Comparison of ENCODE assay signal across 11 mouse cellular contexts in the genomic region with DNA sequence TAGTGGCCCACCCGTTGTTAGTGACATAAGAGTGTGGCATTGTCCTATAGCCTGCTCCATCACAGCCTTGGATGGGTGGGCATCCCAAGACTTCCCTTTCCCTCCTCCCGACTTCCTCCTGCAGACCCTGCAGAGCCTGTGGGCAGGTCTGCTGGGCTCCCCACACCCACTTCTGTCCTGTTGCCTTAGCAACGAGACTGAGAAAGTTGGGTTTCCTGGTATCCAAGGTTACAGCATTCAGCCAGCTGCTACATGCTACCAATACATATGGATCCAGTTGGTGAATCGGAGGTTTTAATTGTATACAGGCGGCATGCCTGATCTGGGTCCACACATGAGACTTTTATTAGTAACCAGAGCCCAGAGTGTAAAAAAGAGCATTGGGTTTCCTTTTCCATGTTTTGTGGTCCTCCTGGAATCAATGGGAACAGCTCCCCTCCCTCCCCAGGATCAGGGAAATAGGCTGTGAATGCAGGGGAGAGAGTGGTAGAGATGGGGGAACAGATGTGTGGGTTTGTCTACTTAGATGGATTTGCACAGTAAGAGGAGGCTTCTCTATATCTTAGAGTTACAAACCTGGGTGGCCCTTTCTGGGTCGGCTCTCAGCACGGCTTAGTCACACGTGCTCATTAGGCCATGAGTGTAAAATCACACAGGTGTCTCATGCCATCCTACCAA. TPM values are rescaled to one million over a fixed set of nuclear protein-coding genes. Genes with fewer than 3 reads are reported as not detected.
A peak's percentile ranks its signal among the peaks of the same experiment; 100 is the strongest.
DNase-seq lines count a peak whose midpoint lies in the region; ATAC-seq and TF ChIP-seq lines count a peak whose summit lies in the region.
"Had no signal": no experiment of that assay in that cellular context is flagged by ENCODE, and none has a peak within 500 bp of the region (broad histone marks: within the 10 kb centered on the region; RNA-seq: fewer than 3 reads in every experiment).

No protein-coding gene starts in this region.

- peak; percentile 94 for ATAC-seq in hindbrain, embryonic 13.5 days (ENCODE audit: low FRiP score)
- ATAC-seq in limb, embryonic 14.5 days (ENCODE audit: low FRiP score, low read depth): peak; percentile 92
- no peak for ATAC-seq in granulocyte monocyte progenitor cell, adult 5-6 weeks (replicated peaks; ENCODE audit: poor library complexity, severe bottlenecking)

- 45% methylated on average over 8 of the region's 8 CpGs for WGBS in hindbrain, embryonic 13.5 days
- WGBS in limb, embryonic 14.5 days: 18% methylated on average over 8 of the region's 8 CpGs

- 0 out of 2 replicates have a peak, but pooled peaks cover 3% of the 10 kb centered on the region for H3K9me3 ChIP-seq in hindbrain, embryonic 13.5 days
- peaks cover 6% of the 10 kb centered on the region; the same call in 1 of the 2 replicates for H3K9me3 ChIP-seq in limb, embryonic 14.5 days (ENCODE audit: control insufficient read depth, low read length)
- H3K9me3 ChIP-seq: heart, embryonic 15.5 days; stomach, embryonic 15.5 days had no signal

- no peak overlapping the region for H3K4me3 ChIP-seq in hindbrain, embryonic 13.5 days
- H3K4me3 ChIP-seq in limb, embryonic 14.5 days (replicated peaks; ENCODE audit: low read length): no peak overlapping the region
- H3K4me3 ChIP-seq: heart, embryonic 15.5 days; stomach, embryonic 15.5 days had no signal

- peak overlapping the region; percentile 67 for H3K27ac ChIP-seq in hindbrain, embryonic 13.5 days
- H3K27ac ChIP-seq in limb, embryonic 14.5 days (replicated peaks; ENCODE audit: low read depth, low read length): peak overlapping the region; percentile 55; the same call in 1 of the 2 replicates
- H3K27ac ChIP-seq: heart, embryonic 15.5 days; stomach, embryonic 15.5 days had no signal

- H3K36me3 ChIP-seq in hindbrain, embryonic 13.5 days: no peaks in the 10 kb centered on the region
- no peaks in the 10 kb centered on the region for H3K36me3 ChIP-seq in limb, embryonic 14.5 days (ENCODE audit: control insufficient read depth, insufficient read depth, low read length)
- H3K36me3 ChIP-seq: heart, embryonic 15.5 days; stomach, embryonic 15.5 days had no signal

- H3K9ac ChIP-seq in hindbrain, embryonic 13.5 days: 0 out of 2 replicates have a peak overlapping the region, but pooled peaks have one; percentile 19
- H3K9ac ChIP-seq in limb, embryonic 14.5 days (ENCODE audit: low read depth, low read length, severe bottlenecking): no peak overlapping the region
- H3K9ac ChIP-seq: heart, embryonic 15.5 days; lung, embryonic 14.5 days; stomach, embryonic 15.5 days had no signal

- H3K4me2 ChIP-seq in hindbrain, embryonic 13.5 days: peak overlapping the region; percentile 17; the same call in 1 of the 2 replicates
- H3K4me2 ChIP-seq in limb, embryonic 14.5 days (replicated peaks; ENCODE audit: low read depth, low read length, severe bottlenecking): no peak overlapping the region
- H3K4me2 ChIP-seq: heart, embryonic 15.5 days; lung, embryonic 14.5 days; stomach, embryonic 15.5 days had no signal

- peak; percentile 79 to 83 for DNase-seq in layer of hippocampus, adult 18-20 months (ENCODE audit: low spot score in 2 of 2)
- DNase-seq in layer of hippocampus, adult 9-10 months (ENCODE audit: low spot score): no peak
- DNase-seq in limb, embryonic 14.5 days (ENCODE audit: low spot score): peak; percentile 80
- DNase-seq in right cerebral cortex, postnatal 36 days (ENCODE audit: low spot score in 2 of 2): peak; percentile 67 to 70
- no peak for DNase-seq in kidney, postnatal 4 days
- no peak for DNase-seq in lung, postnatal 14 days
- DNase-seq: lung, embryonic 14.5 days had no signal

- peaks cover 15% of the 10 kb centered on the region for H3K4me1 ChIP-seq in hindbrain, embryonic 13.5 days (replicated peaks)
- peaks cover 11% of the 10 kb centered on the region for H3K4me1 ChIP-seq in limb, embryonic 14.5 days (ENCODE audit: control insufficient read depth, insufficient read depth, low read length)
- H3K4me1 ChIP-seq: heart, embryonic 15.5 days; stomach, embryonic 15.5 days had no signal

- no peaks in the 10 kb centered on the region for H3K27me3 ChIP-seq in hindbrain, embryonic 13.5 days
- no peaks in the 10 kb centered on the region for H3K27me3 ChIP-seq in limb, embryonic 14.5 days (ENCODE audit: control insufficient read depth, insufficient read depth, low read length)
- H3K27me3 ChIP-seq: heart, embryonic 15.5 days; stomach, embryonic 15.5 days had no signal

- no peak for TF ChIP-seq POLR2A in limb, embryonic 14.5 days (IDR thresholded peaks at IDR 0.05; ENCODE audit: borderline replicate concordance, extremely low read depth, insufficient read depth, insufficient read length)

RNA-seq across cellular contexts. Expression of a gene that starts 45.7 kb away (rescaled TPM):
- total RNA-seq in layer of hippocampus, adult 18-20 months (2021): 100 to 1,000 TPM; 286 to 290 TPM
- 446 and 459 TPM in 2 replicates for polyA plus RNA-seq in hindbrain, embryonic 13.5 days (2015; fragmentation: Nextera tagmentation; extraction: Ambion mirVana)
- polyA plus RNA-seq in limb, embryonic 14.5 days (2012; rRNA removed): 69.7 and 98.3 TPM in 2 replicates
- polyA plus RNA-seq in limb, embryonic 14.5 days (2014; fragmentation: Nextera tagmentation; extraction: Ambion mirVana): 393 and 400 TPM in 2 replicates
- 276 TPM in 2 replicates for total RNA-seq in granulocyte monocyte progenitor cell, adult 5-6 weeks (2014; fragmentation: Nextera tagmentation)
- 73.9 and 112 TPM in 2 replicates for total RNA-seq in granulocyte monocyte progenitor cell, adult 5-6 weeks (2017)

Comparison
In these comparisons a context has a peak if more than half of its experiments do, and no peak if none do; other contexts are left out.
1. DNase-seq: peak in layer of hippocampus, adult 18-20 months (2 of 2), limb, embryonic 14.5 days (single experiment) and right cerebral cortex, postnatal 36 days (2 of 2); none in layer of hippocampus, adult 9-10 months (single experiment), kidney, postnatal 4 days (0 of 2) and lung, postnatal 14 days (single experiment).